ENCODE assay signal across 9 mouse cellular contexts in the genomic region with DNA sequence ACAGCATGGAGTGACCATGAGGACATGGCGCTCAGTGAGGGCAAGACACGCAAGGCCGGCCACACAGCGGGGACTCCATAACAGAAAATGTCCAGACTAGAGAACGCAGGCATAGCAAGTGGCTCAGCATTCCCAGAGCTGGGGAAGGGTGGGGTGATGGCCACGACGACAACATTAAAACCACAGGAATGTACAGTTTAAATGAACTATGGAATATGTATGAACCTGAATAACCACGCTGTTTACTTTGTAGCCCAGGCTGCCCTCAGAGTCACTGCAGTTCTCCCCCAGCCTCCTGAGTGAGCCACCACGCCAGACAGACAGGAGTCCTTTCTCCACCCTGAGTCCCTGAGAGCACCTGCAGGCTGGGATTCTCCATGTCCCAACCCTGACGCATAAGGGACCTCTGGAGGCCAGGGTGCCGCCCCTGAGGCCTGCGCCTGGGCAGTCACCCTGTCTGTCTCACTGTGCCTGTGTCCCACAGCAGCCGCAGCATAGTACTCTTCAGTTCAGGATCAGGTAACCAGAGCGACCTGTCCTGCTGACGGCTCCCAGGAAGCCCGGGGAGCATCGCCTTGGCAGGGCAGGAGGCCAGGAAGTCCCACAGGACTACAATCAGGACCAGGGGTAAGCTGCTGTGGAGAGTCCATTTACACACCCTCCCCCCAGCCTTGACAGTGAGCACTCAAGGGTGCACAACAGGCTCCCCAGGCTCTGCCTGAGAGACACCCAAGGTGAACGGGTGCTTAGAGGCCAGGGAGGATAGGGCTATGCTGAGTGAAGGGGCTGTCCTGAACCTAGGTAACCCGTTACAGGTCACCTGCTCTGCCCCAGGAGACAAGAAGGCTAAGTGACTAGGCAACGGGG. TPM values are rescaled to one million over a fixed set of nuclear protein-coding genes. Genes with fewer than 3 reads are reported as not detected.
DNase-seq lines count a peak whose midpoint lies in the region; ATAC-seq and TF ChIP-seq lines count a peak whose summit lies in the region.
"Had no signal": no experiment of that assay in that cellular context is flagged by ENCODE, and none has a peak within 500 bp of the region (broad histone marks: within the 10 kb centered on the region; RNA-seq: fewer than 3 reads in every experiment).

No protein-coding gene starts in this region.

- peaks cover 56% of the 10 kb centered on the region for H3K4me1 ChIP-seq in heart, embryonic 12.5 days (replicated peaks)
- peaks cover 13% of the 10 kb centered on the region for H3K4me1 ChIP-seq in testis, adult 2 months (ENCODE audit: control insufficient read depth, insufficient read depth, low read length)

- H3K27ac ChIP-seq in heart, embryonic 12.5 days (ENCODE audit: poor library complexity, severe bottlenecking), result no peak overlapping the region
- H3K27ac ChIP-seq in testis, adult 2 months (ENCODE audit: control insufficient read depth, insufficient read depth, low read depth, low read length), result no peak overlapping the region

- no peak for DNase-seq in heart, postnatal 10 days
- DNase-seq in testis, postnatal 10 days (ENCODE audit: low spot score), result no peak
- DNase-seq in kidney, postnatal 25 days, result peak; percentile 44 to 84
- DNase-seq in cerebellum, adult 9-11 months, result no peak
- DNase-seq in layer of hippocampus, postnatal 10 days (ENCODE audit: low spot score in 2 of 2), result no peak
- DNase-seq in B cell, adult 2 months, result no peak
- DNase-seq: gastrocnemius, postnatal 14 days had no signal

- no peaks in the 10 kb centered on the region for H3K9me3 ChIP-seq in heart, embryonic 12.5 days (replicated peaks)

- no peaks in the 10 kb centered on the region for H3K27me3 ChIP-seq in heart, embryonic 12.5 days (replicated peaks)
- no peaks in the 10 kb centered on the region for H3K27me3 ChIP-seq in testis, adult 2 months (ENCODE audit: control insufficient read depth, insufficient read depth, low read length)

- intact Hi-C loops in heart, postnatal 10 days (cut with DNase I), result loop anchor here (2.0 to 5.0 kb wide), 2 partner anchors 28 to 39 kb away; no protein-coding TSS in a partner anchor

- peaks cover 21% of the 10 kb centered on the region; the same call in 1 of the 2 replicates for H3K36me3 ChIP-seq in heart, embryonic 12.5 days
- H3K36me3 ChIP-seq in testis, adult 2 months (ENCODE audit: control insufficient read depth, insufficient read depth, low read length), result no peaks in the 10 kb centered on the region

- H3K4me3 ChIP-seq in heart, embryonic 12.5 days, result no peak overlapping the region
- peak overlapping the region; percentile 3; the same call in 1 of the 2 replicates for H3K4me3 ChIP-seq in testis, adult 2 months (ENCODE audit: control insufficient read depth, low read depth, low read length)

- no peak for TF ChIP-seq POLR2A in testis, adult 2 months (IDR thresholded peaks at IDR 0.05; ENCODE audit: control insufficient read depth, low read depth, low read length)

- no peak overlapping the region for H3K4me2 ChIP-seq in heart, embryonic 12.5 days

- no peak for ATAC-seq in heart, embryonic 12.5 days (ENCODE audit: insufficient number of reproducible peaks, low FRiP score)

- H3K9ac ChIP-seq in heart, embryonic 12.5 days, result peak overlapping the region; percentile 16

- WGBS in heart, embryonic 12.5 days, result 80% methylated on average over 20 of the region's 20 CpGs

- TF ChIP-seq CTCF in testis, adult 2 months (IDR thresholded peaks at IDR 0.05; ENCODE audit: control insufficient read depth, insufficient read depth, insufficient replicate concordance, low read depth, low read length), result no peak

RNA-seq across cellular contexts. Expression of a gene that starts 25.9 kb away (rescaled TPM):
- 677 and 717 TPM in 2 replicates for polyA plus RNA-seq in heart, embryonic 12.5 days (2016; fragmentation: Nextera tagmentation; extraction: Ambion mirVana)
- total RNA-seq in heart, postnatal 10 days (2021), result 100 to 1,000 TPM; 551 to 562 TPM
- 3,516 and 3,720 TPM in 2 replicates for polyA plus RNA-seq in testis, adult 2 months (2012; rRNA removed)
- total RNA-seq in layer of hippocampus, postnatal 10 days (2021), result 100 to 1,000 TPM; 408 to 448 TPM

RNA-seq across cellular contexts. Expression of a gene that starts 32.5 kb away (rescaled TPM):
- polyA plus RNA-seq in heart, embryonic 12.5 days (2016; fragmentation: Nextera tagmentation; extraction: Ambion mirVana), result 13.0 and 14.6 TPM in 2 replicates
- total RNA-seq in heart, postnatal 10 days (2021), result 10 to 100 TPM; 15.1 to 17.6 TPM
- 13.9 and 14.0 TPM in 2 replicates for polyA plus RNA-seq in testis, adult 2 months (2012; rRNA removed)
- total RNA-seq in layer of hippocampus, postnatal 10 days (2021), result 10 to 100 TPM; 19.7 to 23.9 TPM

RNA-seq across cellular contexts. Expression of a gene that starts 33.3 kb away (rescaled TPM):
- 132 and 135 TPM in 2 replicates for polyA plus RNA-seq in heart, embryonic 12.5 days (2016; fragmentation: Nextera tagmentation; extraction: Ambion mirVana)
- 10 to 100 TPM; 79.0 to 79.1 TPM for total RNA-seq in heart, postnatal 10 days (2021)
- 104 and 113 TPM in 2 replicates for polyA plus RNA-seq in testis, adult 2 months (2012; rRNA removed)
- total RNA-seq in layer of hippocampus, postnatal 10 days (2021), result 10 to 100 TPM; 66.9 to 76.7 TPM

RNA-seq across cellular contexts. Expression of a gene that starts 42.7 kb away (rescaled TPM):
- polyA plus RNA-seq in heart, embryonic 12.5 days (2016; fragmentation: Nextera tagmentation; extraction: Ambion mirVana), result 10.8 and 13.8 TPM in 2 replicates
- total RNA-seq in heart, postnatal 10 days (2021), result 100 to 1,000 TPM; 110 to 112 TPM
- polyA plus RNA-seq in testis, adult 2 months (2012; rRNA removed), result 215 and 222 TPM in 2 replicates
- 10 to 100 TPM; 77.1 to 88.3 TPM for total RNA-seq in layer of hippocampus, postnatal 10 days (2021)

RNA-seq across cellular contexts. Expression of a gene that starts 56.4 kb away (rescaled TPM):
- 7.5 and 8.5 TPM in 2 replicates for polyA plus RNA-seq in heart, embryonic 12.5 days (2016; fragmentation: Nextera tagmentation; extraction: Ambion mirVana)
- total RNA-seq in heart, postnatal 10 days (2021), result 1 to 10 TPM; 5.0 to 6.1 TPM
- polyA plus RNA-seq in testis, adult 2 months (2012; rRNA removed), result 2.1 and 3.4 TPM in 2 replicates
- total RNA-seq in layer of hippocampus, postnatal 10 days (2021), result 1 to 10 TPM; 3.3 to 3.8 TPM

Comparison
In these comparisons a context has a peak if more than half of its experiments do, and no peak if none do; other contexts are left out.
1. DNase-seq: peak in kidney, postnatal 25 days (2 of 2); none in heart, postnatal 10 days (0 of 2), testis, postnatal 10 days (single experiment), cerebellum, adult 9-11 months (single experiment), layer of hippocampus, postnatal 10 days (0 of 2) and B cell, adult 2 months (0 of 2).